Mouse (Mus musculus): ENCODE measurements at regions not wholly inside any gene's neighbourhood (a gene's known extent, or its start where the extent isn't known, plus 50 kb on each side); places are given as distances from the start of the nearest gene placed in this dataset.
"Not testable (repeated sequence)": the region's sequence is repeated elsewhere in the genome, so short reads cannot be mapped to it uniquely, and the experiment has no call there.

DNA sequence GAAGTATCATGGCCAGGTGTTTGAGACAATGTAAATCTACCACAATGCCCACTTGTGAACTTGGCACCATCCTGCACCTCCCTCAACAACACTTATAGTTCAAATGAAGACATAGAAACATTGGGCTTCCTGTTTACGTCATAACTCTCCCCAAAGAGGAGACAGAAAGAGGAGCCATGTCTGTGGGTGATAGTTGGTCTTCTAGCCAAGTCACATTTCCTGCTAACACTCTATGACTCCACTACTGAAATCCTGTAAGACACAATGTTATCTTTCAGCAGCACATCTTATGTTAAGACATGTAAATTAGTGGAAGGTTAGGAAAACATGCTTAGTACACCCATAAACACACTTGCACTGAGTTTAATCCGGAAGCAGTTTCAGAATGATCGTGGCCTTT, 451.4 kb downstream of the Dad1 start:
- no peak overlapping the region for H3K4me3 ChIP-seq (replicated peaks; ENCODE audit: low read depth, low read length)
- no peaks in the 10 kb centered on the region for H3K27me3 ChIP-seq (ENCODE audit: insufficient read depth, low read length)
- no peak for TF ChIP-seq CTCF (IDR thresholded peaks at IDR 0.05; ENCODE audit: low read depth)

DNA sequence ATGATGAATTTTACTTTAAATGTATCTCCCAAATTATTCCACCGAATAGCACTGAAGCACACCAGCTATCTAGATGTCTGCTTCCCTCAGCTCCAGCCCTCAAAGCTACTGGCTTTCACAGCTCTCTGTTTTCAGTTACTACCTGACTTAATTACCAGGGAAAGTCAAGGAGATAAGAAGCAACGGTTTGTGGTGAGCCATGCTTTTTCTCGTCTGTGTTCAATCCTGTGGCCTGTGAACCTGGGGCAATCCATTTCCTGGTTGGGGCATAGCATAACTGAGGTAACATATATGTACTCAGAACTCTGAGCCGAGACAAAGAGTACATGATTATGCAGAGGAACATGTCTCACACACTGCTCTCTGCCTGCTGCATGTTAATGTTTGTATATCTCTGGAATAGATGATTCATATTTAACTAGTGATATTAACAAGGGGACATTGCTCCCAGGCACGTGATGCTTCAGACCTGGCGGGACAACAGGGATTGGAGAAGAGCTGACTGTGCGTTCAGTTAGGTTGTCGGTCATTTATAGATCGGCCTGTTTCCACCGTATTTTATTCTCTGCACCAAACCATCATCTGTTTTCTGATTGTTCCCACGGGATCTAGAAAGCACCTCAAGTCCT, 453.3 kb downstream of the Dad1 start:
- Histone ChIP-seq H3K27me3 (ENCODE audit: insufficient read depth, low read length) (no peaks in the 10 kb centered on the region), H3K4me1 (replicated peaks; ENCODE audit: insufficient read depth, low read length) (no peaks in the 10 kb centered on the region), H3K4me3 (replicated peaks; ENCODE audit: low read depth, low read length) (no peak overlapping the region), H3K27ac (no peak overlapping the region), H3K4me2 (ENCODE audit: low read length) (no peak overlapping the region), H3K36me3 (ENCODE audit: insufficient read depth, low read length) (no peaks in the 10 kb centered on the region), H3K9me3 (replicated peaks; ENCODE audit: low read length) (no peaks in the 10 kb centered on the region), H3K9ac (ENCODE audit: low read depth, low read length) (no peak overlapping the region)
- no peak for ATAC-seq (replicated peaks; ENCODE audit: low FRiP score, low read depth)
- TF ChIP-seq CTCF (IDR thresholded peaks at IDR 0.05; ENCODE audit: low read depth) = no peak
- 77% methylated on average over 11 of the region's 11 CpGs for WGBS
- DNase-seq (ENCODE audit: low spot score) = no peak

More for the DNA sequence above, 451.4 kb downstream of the Dad1 start:
- Histone ChIP-seq H3K9me3 (replicated peaks; ENCODE audit: low read length) (no peaks in the 10 kb centered on the region), H3K9ac (ENCODE audit: low read depth, low read length) (no peak overlapping the region), H3K36me3 (ENCODE audit: insufficient read depth, low read length) (no peaks in the 10 kb centered on the region), H3K4me1 (replicated peaks; ENCODE audit: insufficient read depth, low read length) (no peaks in the 10 kb centered on the region), H3K27ac (no peak overlapping the region), H3K4me2 (ENCODE audit: low read length) (no peak overlapping the region)
- 90% methylated on average over 3 of the region's 3 CpGs for WGBS
- no peak for ATAC-seq (replicated peaks; ENCODE audit: low FRiP score, low read depth)
- DNase-seq (ENCODE audit: low spot score) = no peak

- whole genome bisulfite sequencing = 54% methylated on average over 1 of the region's 1 CpGs
- not testable (repeated sequence) for H3K9ac ChIP-seq (ENCODE audit: low read depth, low read length); DNase-seq (ENCODE audit: low spot score); H3K27me3 ChIP-seq (ENCODE audit: insufficient read depth, low read length); H3K36me3 ChIP-seq (ENCODE audit: insufficient read depth, low read length); H3K4me2 ChIP-seq (ENCODE audit: low read length); H3K27ac ChIP-seq; ATAC-seq (replicated peaks; ENCODE audit: low FRiP score, low read depth); H3K9me3 ChIP-seq (replicated peaks; ENCODE audit: low read length); H3K4me1 ChIP-seq (replicated peaks; ENCODE audit: insufficient read depth, low read length); H3K4me3 ChIP-seq (replicated peaks; ENCODE audit: low read depth, low read length)
Observed at GRCm38 (mm10) chr14:53795160-53795559, 458.7 kb downstream of the Dad1 start.

GRCm38 (mm10) chr14:53794527-53794926, 459.4 kb downstream of the Dad1 start:
- Histone ChIP-seq H3K9ac (ENCODE audit: low read depth, low read length) (no peak overlapping the region), H3K27ac (no peak overlapping the region), H3K27me3 (ENCODE audit: insufficient read depth, low read length) (no peaks in the 10 kb centered on the region), H3K9me3 (replicated peaks; ENCODE audit: low read length) (no peaks in the 10 kb centered on the region), H3K4me1 (replicated peaks; ENCODE audit: insufficient read depth, low read length) (no peaks in the 10 kb centered on the region), H3K4me3 (replicated peaks; ENCODE audit: low read depth, low read length) (no peak overlapping the region), H3K4me2 (ENCODE audit: low read length) (no peak overlapping the region), H3K36me3 (ENCODE audit: insufficient read depth, low read length) (no peaks in the 10 kb centered on the region)
- 91% methylated on average over 5 of the region's 5 CpGs for WGBS
- DNase-seq (ENCODE audit: low spot score) (no peak), ATAC-seq (replicated peaks; ENCODE audit: low FRiP score, low read depth) (no peak)
- no peak for TF ChIP-seq CTCF (IDR thresholded peaks at IDR 0.05; ENCODE audit: low read depth)

DNA sequence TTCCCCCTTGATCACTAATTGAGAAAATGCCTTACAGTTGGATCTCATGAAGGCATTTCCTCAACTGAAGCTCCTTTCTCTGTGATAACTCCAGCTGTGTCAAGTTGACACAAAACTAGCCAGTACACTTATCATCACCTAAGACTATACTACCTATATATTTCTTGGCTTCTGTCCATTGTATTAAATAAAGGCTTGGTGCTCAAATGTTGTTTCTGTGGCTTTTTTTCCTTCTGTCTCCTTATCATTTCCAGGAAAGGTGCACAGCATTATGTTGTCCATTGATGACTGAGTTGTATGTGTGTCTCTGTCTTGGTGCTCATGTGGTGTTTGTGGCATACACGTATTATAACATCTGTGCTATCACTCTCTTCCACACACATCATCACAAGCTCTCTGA, 461.5 kb downstream of the Dad1 start:
- H3K4me2 ChIP-seq (ENCODE audit: low read length); H3K9ac ChIP-seq (ENCODE audit: low read depth, low read length); H3K4me1 ChIP-seq (replicated peaks; ENCODE audit: insufficient read depth, low read length); H3K36me3 ChIP-seq (ENCODE audit: insufficient read depth, low read length); ATAC-seq (replicated peaks; ENCODE audit: low FRiP score, low read depth); H3K27me3 ChIP-seq (ENCODE audit: insufficient read depth, low read length); DNase-seq (ENCODE audit: low spot score); H3K4me3 ChIP-seq (replicated peaks; ENCODE audit: low read depth, low read length); H3K9me3 ChIP-seq (replicated peaks; ENCODE audit: low read length); H3K27ac ChIP-seq: not testable (repeated sequence)
- 81% methylated on average over 1 of the region's 1 CpGs for WGBS

DNA sequence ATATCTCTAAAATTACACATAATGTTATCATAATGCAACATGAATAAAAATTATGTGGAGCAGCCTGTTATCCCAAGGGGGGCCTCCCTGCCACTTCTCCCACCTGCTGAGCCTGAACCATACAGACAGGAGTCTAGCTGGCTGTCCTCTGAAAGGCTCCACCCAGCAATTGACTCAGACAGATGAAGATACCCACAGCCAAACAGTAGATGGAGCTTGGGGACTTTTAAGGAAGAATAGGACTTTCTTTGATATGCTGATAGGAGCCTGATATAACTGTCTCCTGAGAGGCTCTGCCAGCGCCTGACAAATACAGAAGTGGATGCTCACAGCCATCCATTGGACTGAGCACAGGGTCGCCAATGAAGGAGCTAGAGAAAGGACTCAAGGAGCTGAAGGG, 468.4 kb downstream of the Dad1 start:
- ATAC-seq (replicated peaks; ENCODE audit: low FRiP score, low read depth); H3K9me3 ChIP-seq (replicated peaks; ENCODE audit: low read length); H3K36me3 ChIP-seq (ENCODE audit: insufficient read depth, low read length); H3K27ac ChIP-seq; H3K9ac ChIP-seq (ENCODE audit: low read depth, low read length); H3K27me3 ChIP-seq (ENCODE audit: insufficient read depth, low read length); DNase-seq (ENCODE audit: low spot score); H3K4me1 ChIP-seq (replicated peaks; ENCODE audit: insufficient read depth, low read length); H3K4me3 ChIP-seq (replicated peaks; ENCODE audit: low read depth, low read length); H3K4me2 ChIP-seq (ENCODE audit: low read length): not testable (repeated sequence)
- WGBS = 88% methylated on average over 2 of the region's 2 CpGs

GRCm38 (mm10) chr14:53777375-53777774, 476.5 kb downstream of the Dad1 start:
- Histone ChIP-seq H3K4me1 (replicated peaks; ENCODE audit: insufficient read depth, low read length) (no peaks in the 10 kb centered on the region), H3K4me2 (ENCODE audit: low read length) (no peak overlapping the region), H3K9me3 (replicated peaks; ENCODE audit: low read length) (no peaks in the 10 kb centered on the region), H3K9ac (ENCODE audit: low read depth, low read length) (no peak overlapping the region), H3K36me3 (ENCODE audit: insufficient read depth, low read length) (no peaks in the 10 kb centered on the region), H3K4me3 (replicated peaks; ENCODE audit: low read depth, low read length) (no peak overlapping the region), H3K27ac (no peak overlapping the region), H3K27me3 (ENCODE audit: insufficient read depth, low read length) (no peaks in the 10 kb centered on the region)
- whole genome bisulfite sequencing = 68% methylated on average over 3 of the region's 3 CpGs
- ATAC-seq (replicated peaks; ENCODE audit: low FRiP score, low read depth) = no peak
- TF ChIP-seq CTCF (IDR thresholded peaks at IDR 0.05; ENCODE audit: low read depth) = no peak
- no peak for DNase-seq (ENCODE audit: low spot score)

Measured in kidney, postnatal 0 days (tissue).